Mouse (Mus musculus) spleen, postnatal 36 days (tissue): ENCODE results near the gene Sbf1.

Experiments used
- DNase-seq, 2 experiments: peaks; one replicate each; pipeline ENCODE4 v3.0.0; 2022; ENCODE audit warnings: low spot score in 2 of 2, mixed read lengths in 1 of 2

Gene Sbf1

GRCm38 (mm10) chr15:89321264-89321663, 6.2 kb upstream of the Sbf1 start:
- DNase-seq = no peak

GRCm38 (mm10) chr15:89316146-89316545, 1.0 kb upstream of the Sbf1 start:
- DNase-seq = peak in 1 of 2 experiments; percentile 31

DNA sequence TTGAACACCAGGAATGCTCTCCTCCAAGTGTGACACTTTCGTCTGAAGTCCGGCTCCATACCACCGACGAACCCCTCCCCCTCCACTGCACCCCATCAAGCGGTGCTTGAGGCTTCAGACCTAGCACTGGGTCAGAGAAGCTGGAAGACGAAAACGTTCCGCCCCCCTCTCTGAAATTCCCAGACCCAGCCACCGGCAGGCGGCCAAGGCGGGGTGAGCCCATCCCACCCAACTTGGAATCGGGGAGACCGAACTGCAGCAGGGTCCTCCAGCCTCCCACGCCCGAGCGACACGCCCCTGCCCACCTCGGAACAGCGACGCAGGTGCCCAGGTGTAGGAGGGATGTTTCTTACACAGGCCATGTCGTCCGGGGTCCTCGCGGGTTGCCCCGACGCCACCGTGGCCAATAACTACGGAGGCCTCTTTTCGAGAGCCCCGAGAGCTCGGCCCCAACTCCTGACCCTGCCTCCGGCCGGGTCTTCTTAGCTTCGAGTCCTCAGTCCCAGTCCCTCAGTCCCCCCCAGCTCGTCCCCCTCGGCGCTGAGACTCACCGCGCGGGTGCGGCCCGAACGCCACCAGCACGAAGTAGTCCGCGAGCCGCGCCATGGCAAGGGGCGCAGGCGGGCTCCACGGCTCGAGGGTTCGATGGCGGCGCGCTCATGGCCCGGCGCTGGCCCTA, 461 bp downstream of the Sbf1 start:
- DNase-seq = peak in 1 of 2 experiments; percentile 36

- DNase-seq = no peak
Measured at GRCm38 (mm10) chr15:89314107-89314506, 1.0 kb downstream of the Sbf1 start.

DNA sequence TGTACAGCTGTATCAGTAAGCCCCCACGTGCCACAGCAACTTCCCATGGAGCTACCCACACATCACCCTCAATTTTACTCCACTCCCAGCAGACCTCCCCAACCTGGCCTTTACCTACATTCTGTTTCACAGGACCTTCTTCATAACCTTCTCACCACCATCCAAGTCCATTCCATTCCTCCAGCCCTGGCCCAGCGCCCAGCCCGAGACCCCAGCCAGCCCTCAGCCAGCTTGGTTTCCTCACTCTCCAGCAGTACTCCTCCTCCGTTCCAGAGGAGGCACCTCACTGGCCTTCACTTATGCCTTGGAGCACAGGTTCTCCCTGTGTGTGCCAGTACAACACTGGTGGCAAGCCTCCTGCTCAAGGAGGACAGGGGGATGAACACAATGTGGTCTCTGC, 1.8 kb downstream of the Sbf1 start:
- DNase-seq = no peak

- peak; percentile 79 for DNase-seq
Measured at GRCm38 (mm10) chr15:89309962-89310498, 5.1 kb downstream of the Sbf1 start.

DNA sequence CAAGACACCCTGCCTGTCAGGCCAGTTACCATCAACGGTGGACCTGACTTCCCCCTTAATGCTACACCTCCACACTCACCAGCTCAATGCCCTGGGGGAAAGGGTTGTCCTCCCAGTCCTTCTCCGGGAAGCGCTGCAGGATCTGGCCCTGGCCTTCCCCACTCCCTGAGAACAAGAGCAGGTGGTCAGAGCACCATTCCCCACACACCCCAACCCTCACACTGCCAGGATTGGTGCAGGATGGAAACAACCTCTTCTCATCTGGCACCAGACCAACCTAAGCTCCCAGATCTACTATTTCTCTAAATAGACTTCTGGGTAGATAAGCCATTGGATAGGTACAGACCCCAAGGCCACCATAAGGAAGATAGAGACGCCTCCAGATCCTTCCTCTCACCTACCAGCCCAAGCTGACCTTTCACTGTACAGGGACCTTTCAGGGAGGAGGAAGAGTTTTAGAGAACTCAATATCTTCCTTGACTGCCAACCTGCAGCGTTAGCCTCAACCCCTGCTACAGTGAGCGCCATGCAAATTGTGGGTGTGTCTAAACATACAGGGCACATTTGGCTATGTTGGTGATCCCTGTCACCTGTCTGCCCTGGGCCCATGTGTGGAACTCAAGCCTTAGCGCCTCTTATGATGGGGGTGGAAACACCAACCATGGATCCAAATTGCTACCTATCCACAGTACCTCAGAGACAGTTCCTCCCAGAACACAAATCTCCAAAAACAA, 6.5 kb downstream of the Sbf1 start:
- peak; percentile 50 to 52 for DNase-seq

DNA sequence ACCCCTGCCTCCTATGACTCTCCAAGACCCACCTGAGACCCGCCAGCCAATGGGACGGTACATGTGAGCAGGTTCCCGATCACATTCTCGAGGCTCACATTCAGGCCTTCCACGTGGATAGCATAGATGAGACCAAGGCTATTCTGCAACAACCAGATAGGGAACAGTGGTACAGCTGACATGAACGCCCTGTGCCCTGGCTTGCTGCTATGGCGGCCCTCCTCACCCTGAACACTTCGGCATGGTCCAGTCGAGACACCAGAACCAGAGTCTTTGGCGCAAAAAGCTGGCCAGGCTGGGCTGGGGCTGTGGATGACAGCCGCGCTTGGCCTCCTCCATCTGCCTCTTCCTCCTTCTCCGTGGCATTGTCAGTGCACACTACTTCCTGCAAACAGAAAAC, 7.7 kb downstream of the Sbf1 start:
- DNase-seq = no peak

DNA sequence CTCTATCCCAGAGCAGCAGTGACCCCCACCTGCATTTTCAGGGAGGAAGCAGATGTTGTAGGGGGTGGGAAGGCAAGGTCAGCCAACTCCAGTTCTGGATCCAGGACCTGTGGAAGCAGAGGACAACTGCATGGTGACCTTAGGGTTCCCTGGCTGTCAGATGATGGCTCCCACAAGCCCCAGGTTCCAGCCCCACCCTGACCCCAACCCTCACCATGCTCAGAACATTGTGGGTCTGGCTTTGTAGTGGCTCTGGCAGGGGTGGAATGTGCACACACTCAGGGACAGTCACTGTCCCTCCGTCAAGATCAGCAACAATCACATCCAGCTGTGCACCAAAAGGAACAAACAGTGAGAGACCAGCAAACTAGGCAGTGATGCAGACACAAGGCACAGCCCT, 9.1 kb downstream of the Sbf1 start:
- DNase-seq = no peak

DNA sequence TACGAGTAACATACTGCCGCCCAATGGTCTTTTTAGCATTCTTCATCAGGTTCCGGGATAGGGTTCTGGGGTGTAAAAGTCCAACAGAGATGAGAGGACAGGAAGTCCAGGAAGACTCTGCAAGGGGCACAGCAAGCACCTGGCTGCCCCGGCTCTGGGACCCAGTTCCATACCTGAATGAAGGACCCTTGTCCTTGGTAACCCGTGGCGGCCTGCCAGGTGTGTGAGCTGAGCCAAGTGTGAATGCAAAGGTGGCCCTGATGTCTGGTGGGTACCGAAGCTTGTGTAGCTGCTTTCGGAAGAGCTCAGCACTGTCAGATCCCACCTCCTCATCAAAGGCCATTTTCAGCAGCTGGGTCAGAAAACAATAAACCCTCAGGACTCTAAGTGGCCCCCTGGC, 14.5 kb downstream of the Sbf1 start:
- no peak for DNase-seq

GRCm38 (mm10) chr15:89300180-89300579, 14.9 kb downstream of the Sbf1 start:
- DNase-seq = no peak

GRCm38 (mm10) chr15:89297695-89298094, 17.4 kb downstream of the Sbf1 start:
- no peak for DNase-seq

DNA sequence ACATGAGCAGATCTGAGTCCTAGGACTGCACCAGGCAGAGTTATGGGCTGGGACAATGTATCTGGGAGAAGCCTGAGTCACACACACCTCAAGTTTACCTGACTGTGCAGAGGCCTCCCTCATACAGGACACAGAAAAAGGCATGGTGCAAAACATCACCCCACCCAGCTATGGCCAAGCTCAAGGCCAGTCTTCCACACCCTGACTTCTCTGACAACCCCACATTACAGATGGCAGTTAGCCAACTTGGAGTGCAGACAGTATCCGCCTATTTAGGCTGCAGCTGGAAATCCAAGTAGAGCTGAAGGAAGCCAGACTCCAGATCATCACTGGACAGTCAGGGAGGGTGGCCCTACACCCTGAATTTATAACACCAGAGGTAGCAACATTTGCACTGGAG, 18.6 kb downstream of the Sbf1 start:
- DNase-seq = no peak

DNA sequence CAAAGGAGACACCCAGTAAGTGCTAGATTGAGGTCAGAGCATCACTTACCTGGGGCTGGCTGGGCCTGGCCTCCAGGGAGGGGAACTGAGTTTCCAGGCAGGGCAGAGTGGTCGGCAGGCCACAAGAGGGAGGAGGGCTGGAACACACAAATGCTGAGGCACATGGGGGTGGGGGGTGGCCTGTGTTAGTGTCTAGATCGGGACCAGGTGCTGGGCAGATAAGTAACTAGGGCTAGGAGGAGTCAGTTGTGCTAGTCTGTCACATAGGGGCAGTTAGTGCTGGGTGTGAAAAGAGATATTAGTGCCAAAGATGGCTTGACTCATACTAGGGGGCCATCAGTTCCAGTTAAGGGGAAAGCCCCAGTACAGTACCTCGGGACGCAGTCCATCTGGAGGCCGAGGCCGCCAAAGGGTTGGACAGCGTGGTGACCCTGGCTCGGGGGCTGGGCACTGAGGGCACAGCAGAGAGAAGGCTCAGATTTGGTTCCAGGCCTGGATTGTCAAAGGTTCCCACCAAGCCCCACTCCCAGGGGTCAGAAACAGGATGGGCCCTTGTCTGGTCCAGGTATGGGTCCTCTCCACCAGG, 19.4 kb downstream of the Sbf1 start:
- DNase-seq = no peak

DNA sequence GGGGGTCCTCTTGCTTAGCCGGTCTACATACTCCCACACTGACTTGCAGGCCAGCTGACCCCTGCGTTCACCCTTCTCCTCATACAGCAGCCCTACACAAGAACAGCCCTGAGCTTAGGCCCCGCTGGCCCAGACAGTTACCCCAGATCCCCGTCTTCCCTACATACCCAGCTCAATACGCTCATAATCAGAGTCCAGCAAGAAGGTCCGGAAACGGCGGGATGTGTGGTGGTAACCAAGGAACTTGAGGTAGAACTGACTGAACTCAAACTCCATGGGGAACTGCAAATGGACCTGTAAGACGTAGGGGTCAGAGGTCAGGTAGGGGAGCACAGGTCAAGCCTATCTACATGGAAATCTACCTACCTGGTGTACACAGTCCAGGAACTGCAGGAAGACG, 21.3 kb downstream of the Sbf1 start:
- DNase-seq = no peak

DNA sequence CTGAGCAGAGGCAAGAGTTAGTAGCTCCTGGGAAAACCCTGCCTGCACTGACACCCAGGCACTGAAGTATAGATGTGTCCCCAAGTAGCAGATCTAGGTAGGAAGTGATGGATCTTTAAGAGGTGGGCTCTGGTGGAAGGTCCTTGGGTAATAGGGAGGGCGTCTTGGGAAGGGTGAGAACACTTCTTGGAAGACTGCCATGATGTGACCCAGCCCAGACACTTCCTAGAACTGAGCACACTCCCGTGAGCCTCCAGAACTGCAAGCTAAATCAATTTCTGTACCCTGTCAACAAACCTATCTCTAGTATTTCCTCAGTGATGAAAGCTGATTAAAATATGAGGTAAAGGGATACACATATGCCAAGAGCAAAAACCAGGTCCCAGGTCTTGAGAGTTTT, 22.3 kb downstream of the Sbf1 start:
- no peak for DNase-seq

DNA sequence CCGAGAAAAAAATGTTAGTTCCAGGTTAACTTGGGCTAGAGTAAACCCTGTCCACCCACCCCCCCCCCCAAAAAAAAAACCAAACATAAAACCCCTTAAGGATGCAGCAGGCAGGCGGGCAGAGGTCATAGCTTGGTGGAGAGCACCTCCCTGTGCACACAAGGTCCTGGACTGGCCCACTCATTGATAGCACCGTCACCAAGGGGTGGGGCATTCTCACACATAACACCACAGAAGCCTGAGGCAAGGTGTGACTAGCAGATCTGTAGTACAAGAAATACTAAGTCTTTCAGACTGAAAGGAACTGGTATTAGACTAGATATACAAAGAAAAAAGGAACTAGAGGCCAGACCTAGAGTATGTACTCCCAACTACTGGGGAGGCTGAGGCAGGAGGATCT, 23.6 kb downstream of the Sbf1 start:
- DNase-seq = no peak

DNA sequence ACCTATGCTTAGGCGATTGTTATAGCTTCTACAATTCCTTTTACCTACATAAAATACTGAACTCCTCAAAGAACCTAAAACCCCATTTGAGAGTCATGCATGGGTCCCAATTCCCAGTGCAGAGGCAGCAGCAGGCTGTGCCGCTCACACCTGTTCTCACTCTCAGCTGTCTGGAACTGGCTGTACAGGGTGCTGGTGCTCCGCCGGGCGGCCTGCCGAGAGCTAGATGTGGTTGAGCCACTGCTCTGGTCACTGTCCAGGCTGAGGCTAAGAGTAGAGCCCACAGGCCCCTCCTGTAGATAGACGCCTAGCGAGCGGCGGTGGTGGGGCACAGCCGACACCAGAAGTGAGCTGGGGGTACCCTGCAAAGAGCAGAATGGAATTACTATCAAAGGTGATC, 25.7 kb downstream of the Sbf1 start:
- no peak for DNase-seq

GRCm38 (mm10) chr15:89288227-89288767, 26.8 kb downstream of the Sbf1 start:
- DNase-seq = no peak

GRCm38 (mm10) chr15:89286582-89286981, 28.5 kb downstream of the Sbf1 start:
- no peak for DNase-seq

GRCm38 (mm10) chr15:89286114-89286513, 29.0 kb downstream of the Sbf1 start:
- no peak for DNase-seq

DNA sequence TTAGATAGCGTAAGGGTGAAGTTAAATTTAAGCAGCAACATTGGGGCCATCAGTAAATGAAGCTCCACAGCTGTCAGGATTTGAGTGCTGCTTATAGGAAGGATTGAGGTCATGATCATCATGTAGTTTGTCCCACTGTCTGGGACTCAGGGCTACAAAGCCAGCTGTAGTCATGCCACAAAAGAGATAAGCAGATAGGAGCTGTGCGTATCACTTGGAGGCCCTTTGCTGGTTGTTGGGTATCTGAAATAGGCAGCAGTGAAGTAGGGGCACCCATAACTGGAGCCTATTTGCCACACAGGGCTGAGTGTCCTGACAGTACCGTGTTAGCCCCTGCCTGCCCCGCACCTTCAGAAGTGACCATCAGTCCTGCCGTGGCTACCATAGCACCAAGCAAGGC, 29.6 kb downstream of the Sbf1 start:
- DNase-seq = no peak

DNA sequence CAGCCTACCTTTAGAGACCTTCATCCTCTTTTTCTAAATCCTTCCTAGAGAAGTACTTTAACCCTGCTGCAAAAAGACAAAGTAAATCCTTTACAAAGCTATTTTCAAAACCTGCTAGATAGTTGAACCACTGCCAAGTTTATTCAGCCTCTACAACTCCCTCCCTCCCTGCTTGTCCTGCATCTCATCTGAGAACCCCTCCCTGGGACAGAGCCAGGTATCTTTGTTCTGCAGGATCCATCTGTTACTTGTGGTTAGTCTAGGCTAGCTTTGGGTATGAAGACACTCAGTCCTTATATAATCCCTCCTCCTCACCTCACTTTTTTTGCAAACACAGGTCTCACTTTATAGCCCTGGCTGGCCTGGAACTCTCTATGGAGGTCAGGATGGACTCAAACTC, 30.1 kb downstream of the Sbf1 start:
- DNase-seq = no peak
